Mouse (Mus musculus): Measurements from ENCODE around the gene Iqsec2.
A peak's percentile ranks its signal among the peaks of the same experiment; 100 is the strongest.

Gene Iqsec2

DNA sequence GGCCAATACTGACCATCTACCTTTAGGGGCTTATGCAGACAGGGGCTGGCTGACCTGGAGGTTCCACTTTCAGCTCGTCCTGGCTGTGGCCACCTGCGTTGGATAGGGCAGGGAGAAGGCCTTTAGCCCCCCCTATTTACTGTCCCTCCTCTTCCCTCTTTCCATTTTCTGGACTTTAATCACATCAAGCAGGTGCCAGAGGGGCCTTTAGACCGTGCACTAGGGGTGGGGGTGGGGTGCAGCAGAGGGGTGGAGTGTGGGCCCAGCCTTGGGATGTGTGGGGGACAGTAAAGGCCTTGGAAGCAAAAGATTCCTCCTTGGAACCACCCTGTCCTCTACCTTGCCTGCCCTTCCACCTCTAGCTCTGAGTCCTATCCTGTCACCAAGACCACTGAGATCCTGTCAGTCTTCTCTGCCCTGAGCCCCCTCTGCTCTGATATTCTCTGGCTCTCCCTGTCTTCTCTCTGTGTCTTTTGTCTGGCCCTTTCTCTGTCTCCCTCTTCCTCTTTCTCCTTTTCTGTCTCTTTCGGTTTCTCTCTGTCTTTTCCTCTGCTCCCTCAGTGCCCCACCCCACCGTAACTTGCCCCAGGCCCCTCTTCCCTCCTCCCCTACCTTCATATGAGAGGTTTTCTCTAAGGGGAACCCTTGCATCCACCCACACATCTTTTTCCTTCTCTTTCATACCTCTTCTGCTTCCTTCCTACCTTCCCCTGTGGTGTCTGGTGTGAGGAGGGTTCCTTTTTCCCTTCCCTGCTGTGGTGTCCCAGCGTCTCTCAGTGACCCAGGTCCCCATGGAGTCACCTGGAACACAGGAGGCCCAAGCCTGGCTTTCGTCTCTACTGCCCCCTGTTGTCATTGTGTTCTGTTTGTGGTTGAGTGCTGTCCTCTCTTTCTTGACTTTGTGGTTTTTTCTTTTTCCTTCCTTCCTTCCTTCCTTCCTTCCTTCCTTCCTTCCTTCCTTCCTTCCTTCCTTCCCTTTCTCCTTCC, 35.9 kb downstream of the Iqsec2 start:
- no peak for DNase-seq

GRCm38 (mm10) chrX:152187151-152187550, 43.1 kb downstream of the Iqsec2 start:
- DNase-seq, result no peak

DNA sequence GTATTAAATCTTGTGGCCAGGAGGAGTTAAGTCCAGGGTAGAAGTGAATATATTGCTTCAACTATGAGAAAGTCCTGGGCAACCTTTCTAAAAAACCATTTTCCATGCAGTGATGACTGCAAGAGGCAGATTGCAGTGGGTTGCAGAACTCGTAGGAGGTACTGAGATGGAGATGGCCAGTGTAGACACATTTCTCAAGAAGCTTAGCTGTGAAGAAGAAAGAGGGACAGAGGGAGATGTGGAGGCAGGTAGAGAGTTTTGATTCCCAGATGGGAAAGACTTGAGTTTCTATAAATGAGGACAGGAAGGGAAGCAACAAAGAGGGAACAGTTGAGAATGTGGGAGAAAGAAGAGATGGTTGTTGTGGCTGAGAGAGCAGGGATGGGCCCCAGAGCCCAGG, 47.2 kb downstream of the Iqsec2 start:
- no peak for DNase-seq

DNA sequence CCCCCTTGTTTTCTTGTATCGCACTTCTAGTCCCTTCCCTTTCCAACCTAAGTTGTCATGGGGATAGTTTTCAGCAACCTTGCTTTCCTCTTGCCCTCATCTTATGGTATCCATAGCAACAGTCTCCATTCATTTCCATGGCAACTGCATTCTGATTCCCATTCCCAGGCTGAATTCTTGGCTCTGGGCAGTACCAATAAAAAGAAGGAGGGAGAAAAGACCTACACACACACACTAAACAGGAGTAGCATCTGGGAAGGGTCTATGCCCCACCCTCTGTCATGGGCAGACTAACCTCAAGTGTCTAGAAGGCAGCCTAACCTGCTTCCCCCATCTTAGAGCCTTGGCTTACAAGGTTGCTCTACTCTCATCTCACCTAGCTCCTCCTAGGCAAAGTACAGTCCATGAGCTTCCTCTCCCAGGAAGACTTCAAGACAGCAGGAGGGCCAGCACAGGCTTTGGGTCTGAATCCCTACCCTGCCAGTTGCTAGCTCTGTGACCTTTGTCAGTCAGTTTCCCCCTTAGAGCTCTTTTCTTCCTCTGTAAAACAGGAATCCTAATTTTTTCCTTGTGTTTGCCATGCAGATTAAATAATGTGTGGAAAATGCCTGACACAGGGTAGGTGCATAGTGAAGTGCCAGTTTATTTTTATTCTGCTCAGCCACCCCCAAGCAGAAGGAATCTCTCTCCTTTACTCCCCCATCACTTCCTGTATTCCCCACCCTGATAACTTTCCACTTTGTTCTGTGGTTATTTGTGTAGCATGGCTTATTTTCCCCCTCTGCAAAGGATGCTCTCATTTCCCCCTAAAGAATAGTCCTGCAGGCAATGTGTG, 54.0 kb downstream of the Iqsec2 start:
- no peak for DNase-seq

GRCm38 (mm10) chrX:152201737-152202421, 57.8 kb downstream of the Iqsec2 start:
- peak in 1 of 2 experiments; percentile 40 for DNase-seq

DNA sequence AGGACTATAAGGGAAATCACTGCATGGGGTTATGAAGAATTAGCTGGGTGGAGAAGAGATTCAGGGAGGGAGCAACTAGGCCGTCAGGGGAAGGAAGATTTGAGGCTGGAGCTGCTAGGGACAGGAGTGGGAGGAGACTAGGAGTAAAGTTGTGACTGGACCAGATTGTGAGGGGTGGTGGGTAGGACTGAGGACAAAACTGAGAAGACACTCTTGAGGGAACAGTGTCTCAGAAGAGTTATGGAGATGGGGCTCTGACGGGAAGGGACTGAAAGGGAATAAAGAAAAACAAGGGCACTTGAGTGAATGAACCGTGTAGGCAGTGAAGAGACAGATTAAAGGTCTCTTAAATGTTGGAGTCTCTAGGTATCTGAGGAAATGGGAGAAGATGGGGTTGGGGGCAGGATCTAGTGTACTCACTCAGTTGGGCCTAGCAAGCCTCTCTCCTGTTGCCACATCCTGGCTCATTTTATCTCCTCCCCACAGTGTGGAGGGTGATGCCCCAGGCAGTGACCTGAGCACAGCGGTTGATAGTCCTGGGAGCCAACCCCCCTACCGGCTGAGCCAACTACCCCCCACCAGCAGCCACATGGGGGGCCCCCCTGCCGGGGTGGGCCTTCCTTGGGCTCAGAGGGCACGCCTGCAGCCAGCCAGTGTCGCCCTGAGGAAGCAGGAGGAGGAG, 58.5 kb downstream of the Iqsec2 start:
- DNase-seq, result no peak

GRCm38 (mm10) chrX:152203247-152203646, 59.2 kb downstream of the Iqsec2 start:
- no peak for DNase-seq

DNA sequence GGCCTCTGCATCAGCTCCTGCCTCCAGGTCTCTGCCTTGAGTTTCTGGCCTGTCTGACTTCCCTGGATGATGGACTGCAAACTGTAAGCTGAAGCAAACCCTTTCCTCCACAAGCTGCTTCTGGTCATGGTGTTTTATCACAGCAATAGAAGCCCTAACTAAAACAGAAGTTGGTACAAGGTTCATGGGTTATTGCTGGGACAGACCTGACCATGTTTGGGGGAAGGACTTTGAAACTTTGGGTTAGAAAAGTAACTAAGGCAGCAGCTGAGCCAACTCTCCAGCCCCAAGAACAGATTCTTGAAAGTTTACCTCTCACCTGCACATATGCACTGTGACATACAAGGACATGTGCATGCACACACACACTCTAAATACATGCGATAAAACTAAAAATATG, 61.4 kb downstream of the Iqsec2 start:
- no peak for DNase-seq

DNA sequence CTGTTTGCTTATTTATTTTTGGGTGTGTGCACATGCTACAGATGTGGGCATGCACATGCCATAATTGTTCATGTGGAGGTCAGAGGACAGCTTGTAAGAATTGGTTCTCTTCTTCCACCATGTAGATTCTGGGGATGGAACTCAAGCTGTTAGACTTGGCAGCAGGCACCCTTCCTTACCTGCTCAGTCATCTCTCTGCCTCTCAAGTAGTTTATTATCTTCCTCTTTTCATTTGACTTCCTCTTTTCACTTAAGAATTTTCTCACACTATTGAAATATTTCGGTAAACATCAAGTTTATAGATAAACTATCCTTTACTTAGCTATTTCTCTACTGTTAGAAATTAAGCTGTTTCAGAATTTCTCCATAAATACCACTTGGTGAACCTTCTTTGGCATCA, 70.6 kb downstream of the Iqsec2 start:
- no peak for DNase-seq

- no peak for DNase-seq
Measured at GRCm38 (mm10) chrX:152218529-152218928, 74.5 kb downstream of the Iqsec2 start.

DNA sequence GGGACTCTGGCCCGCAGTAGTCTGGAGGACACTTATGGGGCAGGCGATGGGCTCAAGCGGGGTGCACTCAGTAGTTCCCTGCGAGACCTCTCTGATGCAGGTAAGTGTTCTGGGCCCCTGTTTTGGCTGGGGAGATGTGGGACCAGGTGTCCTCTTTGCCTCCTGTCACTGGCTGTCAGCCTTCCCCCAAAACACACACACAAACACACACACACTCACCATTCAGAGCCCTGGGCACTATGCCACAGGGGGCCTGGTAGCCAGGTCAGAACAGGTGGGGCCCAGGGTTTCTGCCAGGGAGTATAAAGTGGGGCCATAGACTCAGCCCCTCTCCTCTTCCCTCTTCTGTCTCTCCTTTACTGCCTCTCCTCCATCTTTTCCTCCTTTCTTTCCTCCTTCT, 77.7 kb downstream of the Iqsec2 start:
- DNase-seq, result peak in 1 of 2 experiments; percentile 59

DNA sequence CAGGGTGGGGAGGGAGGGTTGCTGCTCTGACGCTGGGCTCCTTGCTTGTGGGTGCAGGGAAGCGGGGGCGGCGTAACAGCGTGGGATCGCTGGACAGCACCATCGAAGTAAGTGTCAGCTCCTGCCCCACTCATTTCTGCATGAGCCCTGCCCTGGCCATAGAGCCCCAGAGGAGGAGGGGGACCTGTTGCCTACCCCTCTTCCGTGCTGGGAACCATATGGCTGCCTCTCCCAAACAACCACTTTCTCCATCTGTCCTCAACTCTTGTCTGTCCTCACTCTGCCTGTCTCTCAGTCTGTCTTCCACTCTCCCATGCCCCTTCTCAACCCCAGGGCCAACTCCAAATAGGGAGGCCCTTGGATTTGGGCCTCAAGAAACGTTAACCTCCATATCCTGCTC, 78.2 kb downstream of the Iqsec2 start:
- DNase-seq, result peak in 1 of 2 experiments; percentile 18

DNA sequence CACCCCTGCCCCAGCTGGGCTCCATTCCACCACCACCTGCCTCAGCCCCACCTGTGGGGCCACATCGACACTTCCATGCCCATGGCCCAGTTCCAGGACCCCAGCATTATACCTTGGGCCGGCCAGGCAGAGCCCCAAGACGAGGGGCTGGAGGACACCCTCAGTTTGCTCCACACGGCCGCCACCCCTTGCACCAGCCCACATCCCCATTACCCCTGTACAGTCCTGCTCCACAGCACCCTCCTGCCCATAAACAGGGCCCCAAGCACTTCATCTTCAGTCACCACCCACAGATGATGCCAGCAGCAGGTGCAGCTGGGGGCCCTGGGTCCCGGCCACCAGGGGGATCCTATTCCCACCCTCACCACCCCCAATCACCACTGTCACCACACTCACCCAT, 79.2 kb downstream of the Iqsec2 start:
- DNase-seq, result no peak

- DNase-seq, result no peak
Measured at GRCm38 (mm10) chrX:152224280-152224679, 80.2 kb downstream of the Iqsec2 start.

- peak; percentile 94 to 99 for DNase-seq
Measured at GRCm38 (mm10) chrX:152232781-152233763, 89.0 kb downstream of the Iqsec2 start, which contains the start of gene Kdm5c. TSS of gene Kdm5c (plus strand) at chrX:152233020.

DNA sequence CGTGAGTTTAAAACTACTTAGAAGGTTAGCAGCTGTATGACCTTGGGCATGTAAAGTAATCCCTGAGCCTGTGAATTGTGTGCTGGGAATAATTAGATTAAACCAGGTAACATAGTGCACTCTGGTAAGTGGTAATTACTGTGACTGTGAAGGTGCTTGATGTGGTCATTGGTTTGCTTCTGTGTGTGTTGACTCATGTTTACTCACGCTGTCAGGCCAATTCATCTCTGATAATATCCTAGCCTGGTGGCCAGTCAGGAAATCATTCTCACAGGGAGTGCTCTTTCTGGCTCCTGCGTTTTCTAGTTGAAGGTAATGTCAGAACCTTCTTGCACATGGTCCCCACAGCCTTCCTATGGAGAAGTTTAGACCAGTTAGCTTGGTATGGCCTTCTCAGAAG, 90.1 kb downstream of the Iqsec2 start:
- no peak for DNase-seq

GRCm38 (mm10) chrX:152235758-152236157, 91.7 kb downstream of the Iqsec2 start:
- no peak for DNase-seq

GRCm38 (mm10) chrX:152243140-152243539, 99.1 kb downstream of the Iqsec2 start:
- peak in 1 of 2 experiments; percentile 24 for DNase-seq

- no peak for DNase-seq
Measured at GRCm38 (mm10) chrX:152244492-152245189, 100.6 kb downstream of the Iqsec2 start.

- DNase-seq, result no peak
Measured at GRCm38 (mm10) chrX:152271189-152271588, 127.1 kb downstream of the Iqsec2 start.

Data from cerebellum, postnatal 14 days (tissue).